ENCODE assay signal across 7 mouse cellular contexts in genomic region chr11:75290566-75291271, GRCm38 (mm10). TPM values are rescaled to one million over a fixed set of nuclear protein-coding genes. Genes with fewer than 3 reads are reported as not detected.
DNase-seq lines count a peak whose midpoint lies in the region; ATAC-seq and TF ChIP-seq lines count a peak whose summit lies in the region.

No protein-coding gene starts in this region.

- H3K9me3 ChIP-seq in embryonic facial prominence, embryonic 10.5 days, result no peaks in the 10 kb centered on the region
- H3K9me3 ChIP-seq in intestine, postnatal 0 days (ENCODE audit: control insufficient read depth), result no peaks in the 10 kb centered on the region
- no peaks in the 10 kb centered on the region for H3K9me3 ChIP-seq in midbrain, postnatal 0 days (ENCODE audit: low read length)

- H3K9ac ChIP-seq in intestine, postnatal 0 days (ENCODE audit: low read depth, low read length), result no peak overlapping the region
- no peak overlapping the region for H3K9ac ChIP-seq in midbrain, postnatal 0 days (replicated peaks; ENCODE audit: low read length, poor library complexity, severe bottlenecking)

- peaks cover 30% of the 10 kb centered on the region for H3K4me1 ChIP-seq in embryonic facial prominence, embryonic 10.5 days
- no peaks in the 10 kb centered on the region for H3K4me1 ChIP-seq in intestine, postnatal 0 days (replicated peaks; ENCODE audit: control insufficient read depth, insufficient read depth, low read length)
- H3K4me1 ChIP-seq in midbrain, postnatal 0 days (ENCODE audit: insufficient read depth, low read length), result peaks cover 15% of the 10 kb centered on the region

- H3K4me2 ChIP-seq in intestine, postnatal 0 days (replicated peaks; ENCODE audit: low read depth), result no peak overlapping the region
- no peak overlapping the region for H3K4me2 ChIP-seq in midbrain, postnatal 0 days (ENCODE audit: low read depth, low read length, poor library complexity, severe bottlenecking)

- WGBS in embryonic facial prominence, embryonic 10.5 days, result 21% methylated on average over 6 of the region's 6 CpGs
- WGBS in intestine, postnatal 0 days, result 17% methylated on average over 6 of the region's 6 CpGs
- 10% methylated on average over 6 of the region's 6 CpGs for WGBS in midbrain, postnatal 0 days

- H3K4me3 ChIP-seq in embryonic facial prominence, embryonic 10.5 days, result peak overlapping the region; percentile 28; the same call in 1 of the 2 replicates
- no peak overlapping the region for H3K4me3 ChIP-seq in intestine, postnatal 0 days (ENCODE audit: low read depth, low read length)
- no peak overlapping the region for H3K4me3 ChIP-seq in midbrain, postnatal 0 days (ENCODE audit: low read depth, low read length)

- peak; percentile 92 for TF ChIP-seq CTCF in intestine, postnatal 0 days (IDR thresholded peaks at IDR 0.05; ENCODE audit: low read depth)
- peak; percentile 94 for TF ChIP-seq CTCF in midbrain, postnatal 0 days (IDR thresholded peaks at IDR 0.05)

- H3K27me3 ChIP-seq in embryonic facial prominence, embryonic 10.5 days (replicated peaks; ENCODE audit: low read depth, poor library complexity, severe bottlenecking), result peaks cover 36% of the 10 kb centered on the region
- peaks cover 16% of the 10 kb centered on the region; the same call in 1 of the 2 replicates for H3K27me3 ChIP-seq in intestine, postnatal 0 days (replicated peaks; ENCODE audit: control insufficient read depth, insufficient read depth, low read length)
- no peaks in the 10 kb centered on the region for H3K27me3 ChIP-seq in midbrain, postnatal 0 days (ENCODE audit: insufficient read depth, low read length)

- intact Hi-C loops in left cerebral cortex, postnatal 4 days (cut with DNase I), result no loop called here

- ATAC-seq in granulocyte monocyte progenitor cell, adult 5-6 weeks (replicated peaks; ENCODE audit: poor library complexity, severe bottlenecking), result peak; percentile 80
- ATAC-seq in intestine, postnatal 0 days, result 0 out of 2 replicates have a peak, but pooled peaks have one; percentile 6
- ATAC-seq in midbrain, postnatal 0 days (ENCODE audit: low FRiP score), result 0 out of 2 replicates have a peak, but pooled peaks have one; percentile 25

- peak; percentile 94 for DNase-seq in adrenal gland, postnatal 10 days
- peak; percentile 89 for DNase-seq in embryonic facial prominence, embryonic 10.5 days (ENCODE audit: low spot score)
- peak; percentile 88 for DNase-seq in left cerebral cortex, postnatal 4 days
- peak; percentile 93 for DNase-seq in midbrain, postnatal 0 days (ENCODE audit: low spot score)
- DNase-seq in spleen, postnatal 14 days (ENCODE audit: low spot score in 2 of 2), result peak; percentile 59 to 81

- no peak overlapping the region for H3K27ac ChIP-seq in embryonic facial prominence, embryonic 10.5 days (replicated peaks)
- no peak overlapping the region for H3K27ac ChIP-seq in intestine, postnatal 0 days (ENCODE audit: low read depth, low read length)
- H3K27ac ChIP-seq in midbrain, postnatal 0 days (ENCODE audit: low read depth, low read length), result no peak overlapping the region

- no peaks in the 10 kb centered on the region for H3K36me3 ChIP-seq in embryonic facial prominence, embryonic 10.5 days (replicated peaks)
- no peaks in the 10 kb centered on the region for H3K36me3 ChIP-seq in intestine, postnatal 0 days (ENCODE audit: control insufficient read depth, insufficient read depth)
- no peaks in the 10 kb centered on the region for H3K36me3 ChIP-seq in midbrain, postnatal 0 days (ENCODE audit: insufficient read depth, low read length)

RNA-seq across cellular contexts. Expression of gene Rpa1, which starts 57.4 kb away (rescaled TPM):
- total RNA-seq in adrenal gland, postnatal 10 days (2021), result 10 to 100 TPM; 60.0 to 72.0 TPM
- 192 and 201 TPM in 2 replicates for polyA plus RNA-seq in embryonic facial prominence, embryonic 10.5 days (2016; fragmentation: Nextera tagmentation; extraction: Ambion mirVana)
- 86.4 and 106 TPM in 2 replicates for total RNA-seq in granulocyte monocyte progenitor cell, adult 5-6 weeks (2014; fragmentation: Nextera tagmentation)
- 200 and 207 TPM in 2 replicates for total RNA-seq in granulocyte monocyte progenitor cell, adult 5-6 weeks (2017)
- polyA plus RNA-seq in intestine, postnatal 0 days (2015; fragmentation: Nextera tagmentation; extraction: Ambion mirVana), result 32.1 and 34.4 TPM in 2 replicates
- 10 to 100 TPM; 43.4 to 48.8 TPM for total RNA-seq in left cerebral cortex, postnatal 4 days (2021)
- total RNA-seq in midbrain, postnatal 0 days (2014; rRNA removed), result 35.9 and 47.6 TPM in 2 replicates
- 43.8 TPM in 2 replicates for polyA plus RNA-seq in midbrain, postnatal 0 days (2015; fragmentation: Nextera tagmentation; extraction: Ambion mirVana)

RNA-seq across cellular contexts. Expression of gene Smyd4, which starts 57.5 kb away (rescaled TPM):
- total RNA-seq in adrenal gland, postnatal 10 days (2021), result 1 to 10 TPM; 7.8 to 9.3 TPM
- 18.2 TPM in 2 replicates for polyA plus RNA-seq in embryonic facial prominence, embryonic 10.5 days (2016; fragmentation: Nextera tagmentation; extraction: Ambion mirVana)
- 11.7 and 12.6 TPM in 2 replicates for total RNA-seq in granulocyte monocyte progenitor cell, adult 5-6 weeks (2014; fragmentation: Nextera tagmentation)
- 11.2 and 12.3 TPM in 2 replicates for total RNA-seq in granulocyte monocyte progenitor cell, adult 5-6 weeks (2017)
- polyA plus RNA-seq in intestine, postnatal 0 days (2015; fragmentation: Nextera tagmentation; extraction: Ambion mirVana), result 3.1 and 3.4 TPM in 2 replicates
- 10 to 100 TPM; 18.9 to 19.1 TPM for total RNA-seq in left cerebral cortex, postnatal 4 days (2021)
- 11.0 and 16.7 TPM in 2 replicates for total RNA-seq in midbrain, postnatal 0 days (2014; rRNA removed)
- polyA plus RNA-seq in midbrain, postnatal 0 days (2015; fragmentation: Nextera tagmentation; extraction: Ambion mirVana), result 15.2 and 16.8 TPM in 2 replicates

Comparison
In these comparisons a context has a peak if more than half of its experiments do, and no peak if none do; other contexts are left out.
1. ATAC-seq: peak in every context shown above with its lines; median percentile 80 in granulocyte monocyte progenitor cell, adult 5-6 weeks; 25 in midbrain, postnatal 0 days; 6 in intestine, postnatal 0 days.